Mouse (Mus musculus) adrenal gland, adult 18-20 months (tissue): ENCODE data around the gene Ap3m1. TPM values are rescaled to one million over a fixed set of nuclear protein-coding genes. Genes with fewer than 3 reads are reported as not detected.
A peak's percentile ranks its signal among the peaks of the same experiment; 100 is the strongest.

Experiments used
- DNase-seq, 2 experiments: peaks; one replicate each; pipeline ENCODE4 v3.0.0; 2021 to 2022; ENCODE audit warnings: low spot score in 2 of 2
- total RNA-seq, 2 experiments: library from RNA; stranded (reverse); gene quantifications; 1 replicate in 1 of 2; 2 replicates in 1 of 2; pipeline ENCODE4 v1.2.3; 2021

The Ap3m1 gene
- total RNA-seq, 2 experiments from 2014 or later = 83.5 to 99.8 TPM

- DNase-seq = no peak
These were observed 24.8 kb downstream of the Ap3m1 start for GRCm38 (mm10) chr14:21027542-21027941.

DNA sequence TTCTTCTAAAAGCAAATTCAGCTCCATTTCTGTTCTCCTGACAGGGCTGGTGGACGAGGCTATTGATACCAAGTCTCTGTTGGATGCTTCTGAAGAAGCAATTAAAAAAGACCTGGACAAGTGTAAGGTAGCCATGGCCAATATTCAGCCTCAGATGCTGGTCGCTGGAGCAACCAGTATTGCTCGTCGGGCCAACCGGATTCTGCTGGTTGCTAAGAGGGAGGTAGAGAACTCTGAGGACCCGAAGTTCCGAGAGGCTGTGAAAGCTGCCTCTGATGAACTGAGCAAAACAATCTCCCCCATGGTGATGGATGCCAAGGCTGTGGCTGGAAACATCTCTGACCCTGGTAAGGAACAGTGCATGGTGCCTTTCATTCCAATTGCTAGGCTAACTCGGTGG, 31.9 kb downstream of the Ap3m1 start:
- DNase-seq = no peak

DNA sequence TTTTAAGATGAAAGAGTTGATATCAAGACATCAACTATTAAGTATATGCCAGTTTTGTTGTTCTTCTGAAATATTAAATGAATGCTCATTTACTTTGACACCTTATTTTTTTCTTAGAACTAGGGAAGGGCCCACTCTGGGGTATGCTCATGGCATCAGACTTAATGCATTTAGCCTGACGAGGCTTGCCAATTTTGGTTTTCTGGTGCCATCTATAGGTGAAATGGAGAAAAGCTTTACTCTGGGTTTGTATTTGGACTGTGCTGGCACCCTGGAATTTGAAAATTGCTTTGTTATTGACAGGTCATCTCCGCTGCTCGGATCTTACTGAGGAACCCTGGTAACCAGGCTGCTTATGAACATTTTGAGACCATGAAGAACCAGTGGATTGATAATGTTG, 33.3 kb downstream of the Ap3m1 start:
- no peak for DNase-seq

DNA sequence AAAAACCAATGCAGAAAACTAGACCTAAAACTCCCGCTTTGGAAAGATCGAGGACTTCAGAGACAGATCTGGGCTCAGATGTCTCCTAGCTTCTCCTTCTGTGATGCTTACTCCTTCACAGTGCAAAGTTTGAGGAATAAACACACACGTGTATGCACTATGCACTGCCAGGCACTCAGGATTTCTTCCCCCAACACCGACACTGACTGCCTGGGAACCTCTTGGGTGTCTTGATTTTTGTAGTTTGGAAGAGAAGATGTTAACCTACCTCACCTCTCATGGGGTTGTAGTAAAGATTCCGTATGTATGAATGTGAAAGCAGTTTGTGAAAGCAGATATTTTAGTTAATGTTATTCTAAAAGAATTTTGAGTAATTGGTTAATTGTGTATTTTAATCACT, 34.4 kb downstream of the Ap3m1 start:
- DNase-seq = no peak

DNA sequence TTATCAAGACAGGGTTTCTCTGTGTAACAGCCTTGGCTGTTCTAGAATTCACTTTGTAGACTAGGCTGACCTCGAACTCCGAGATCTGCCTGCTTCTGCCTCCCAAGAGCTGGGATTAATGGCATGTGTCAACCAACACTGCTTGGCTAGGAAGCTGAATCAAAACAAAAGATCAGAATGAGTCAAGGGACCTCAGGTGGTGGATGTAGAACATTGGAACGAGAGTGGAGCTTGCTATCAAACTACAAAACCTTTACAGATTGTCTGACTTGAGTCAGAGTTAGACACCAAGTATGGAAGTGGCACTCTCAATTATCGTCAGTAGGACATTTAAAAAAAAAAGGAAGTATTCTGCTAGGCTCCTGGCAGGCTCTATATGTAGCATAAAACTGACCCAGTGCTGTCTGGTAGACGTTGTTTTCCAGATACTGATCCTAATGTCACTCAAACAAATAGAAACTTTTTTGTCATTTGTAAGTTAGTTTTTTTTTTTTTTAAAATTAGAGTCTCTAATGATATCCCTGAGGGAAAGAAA, 38.4 kb downstream of the Ap3m1 start:
- no peak for DNase-seq

GRCm38 (mm10) chr14:20999617-21000016, 52.7 kb downstream of the Ap3m1 start:
- no peak for DNase-seq

DNA sequence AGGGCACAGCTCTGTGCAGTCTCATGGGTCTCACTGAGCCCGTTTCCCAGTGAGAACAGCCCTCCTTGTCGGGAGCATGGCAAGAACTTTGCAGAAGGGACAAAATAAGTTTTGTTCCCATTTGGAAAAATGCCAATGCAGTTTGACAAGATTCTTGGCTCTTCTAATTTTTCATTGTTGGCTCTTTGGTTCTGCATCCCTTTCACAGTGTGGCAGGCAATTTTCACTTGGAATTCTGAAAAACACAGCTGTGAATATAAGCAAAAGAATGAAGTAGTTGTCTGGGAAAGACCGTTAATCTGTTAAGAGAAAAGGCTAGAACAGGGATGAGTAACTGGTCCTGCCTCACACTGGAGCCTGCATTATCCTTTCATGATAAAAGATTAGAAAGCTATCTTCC, 54.8 kb downstream of the Ap3m1 start:
- DNase-seq = no peak

DNA sequence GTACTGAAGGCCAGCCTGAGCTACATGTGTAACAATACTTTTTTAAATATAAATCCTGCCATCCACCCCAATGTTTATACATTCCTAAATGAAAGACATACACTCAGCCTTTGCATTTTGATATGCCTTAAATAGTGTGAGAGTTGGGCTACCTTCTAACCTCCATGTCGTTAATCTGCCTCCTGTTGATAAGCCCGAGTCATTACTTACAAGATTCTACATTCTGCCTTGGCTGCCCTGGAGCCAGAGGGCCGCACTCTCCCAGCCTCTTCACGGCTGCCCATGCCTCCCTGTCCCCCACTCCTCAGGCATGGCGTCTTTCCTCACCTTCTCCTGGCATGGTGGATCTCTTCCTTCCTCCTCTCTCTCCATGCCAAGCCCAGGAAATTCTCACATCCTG, 55.9 kb downstream of the Ap3m1 start:
- no peak for DNase-seq

DNA sequence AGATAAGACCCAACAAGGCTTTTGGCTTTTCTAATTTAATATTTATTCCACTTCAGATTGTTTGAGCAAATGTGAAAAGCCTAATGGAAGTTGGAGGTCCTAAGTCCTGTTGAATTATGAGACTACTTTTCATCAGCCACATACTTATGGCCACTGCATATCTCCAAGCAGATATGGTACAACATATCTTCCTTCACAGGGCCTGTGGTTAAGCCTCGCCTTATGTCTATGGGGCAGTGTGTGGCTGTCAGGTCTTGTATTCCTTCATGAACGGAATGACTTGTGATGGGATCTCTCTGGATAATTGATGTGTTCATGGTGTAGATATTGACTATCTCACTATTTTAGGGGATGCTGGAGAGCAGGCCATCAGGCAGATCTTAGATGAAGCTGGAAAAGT, 56.8 kb downstream of the Ap3m1 start:
- DNase-seq = no peak

DNA sequence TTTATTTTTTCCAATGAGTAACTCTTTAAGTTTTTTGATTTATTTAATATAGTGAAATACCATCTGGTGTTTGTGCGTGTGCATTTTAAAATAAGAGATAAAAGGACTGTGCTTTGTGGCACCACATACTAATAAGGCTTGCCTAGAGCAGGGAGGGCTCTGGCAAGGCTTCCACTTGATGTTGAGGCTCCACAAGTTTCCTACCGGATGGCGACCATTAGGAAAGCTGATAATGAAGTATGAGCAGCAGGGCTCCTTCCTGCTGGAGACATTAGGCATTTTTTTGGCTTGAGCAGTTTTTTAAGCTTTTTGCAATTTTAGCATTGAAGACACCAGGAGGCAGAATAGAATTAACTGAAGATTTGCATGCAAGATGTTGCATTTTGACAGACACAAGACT, 57.8 kb downstream of the Ap3m1 start:
- DNase-seq = no peak

- peak in 1 of 2 experiments; percentile 41 for DNase-seq
These were observed 59.1 kb downstream of the Ap3m1 start for GRCm38 (mm10) chr14:20993067-20993691.

- no peak for DNase-seq
These were observed 60.8 kb downstream of the Ap3m1 start for GRCm38 (mm10) chr14:20991492-20991891.

DNA sequence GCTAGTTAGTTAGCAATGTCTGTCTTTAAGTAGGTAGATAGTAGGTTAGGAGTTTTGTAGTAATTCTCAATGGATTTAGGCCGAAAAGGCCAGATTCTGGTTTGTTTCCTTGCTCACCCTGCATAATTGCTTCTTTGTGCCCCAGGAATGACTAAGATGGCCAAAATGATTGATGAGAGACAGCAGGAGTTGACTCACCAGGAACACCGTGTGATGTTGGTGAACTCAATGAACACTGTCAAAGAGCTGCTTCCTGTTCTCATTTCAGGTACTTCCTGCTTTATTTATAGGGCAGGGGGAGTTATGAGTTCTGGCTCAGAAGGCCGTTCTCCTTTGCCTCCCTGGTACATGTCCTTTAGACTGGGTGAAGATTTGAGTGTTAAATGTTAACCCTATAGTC, 66.8 kb downstream of the Ap3m1 start:
- DNase-seq = no peak

DNA sequence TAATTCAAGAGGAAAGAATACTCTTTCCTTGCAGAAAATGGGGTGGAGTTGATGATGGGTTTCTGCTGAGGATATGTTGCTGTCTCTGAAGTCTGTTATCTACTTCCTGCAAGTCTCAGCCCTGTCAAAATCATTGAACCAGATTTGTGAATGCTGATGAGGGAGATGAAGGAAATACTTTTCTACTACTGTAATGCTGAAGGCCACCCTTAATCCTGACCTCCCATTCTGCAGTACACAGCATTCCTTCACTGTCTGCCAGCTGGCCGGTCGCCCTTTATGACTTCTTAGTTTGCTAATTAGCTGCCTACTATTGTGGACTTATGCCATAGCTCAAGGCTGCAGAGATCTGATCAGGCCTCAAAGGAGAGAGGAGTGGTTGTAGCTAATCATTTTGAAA, 68.5 kb downstream of the Ap3m1 start:
- peak; percentile 48 to 55 for DNase-seq

Other genes with a start within 250 kb of the Ap3m1 start
- 10 to 100 TPM; 20.9 to 29.8 TPM for gene Plau, start 215.8 kb downstream of the Ap3m1 start, total RNA-seq
- 100 to 1,000 TPM in 1 of 2 experiments, 10 to 100 TPM in 1; 83.0 to 123 TPM for gene Vcl, start 123.1 kb downstream of the Ap3m1 start, total RNA-seq
- 100 to 1,000 TPM; 116 to 142 TPM for gene Adk, start 66 bp upstream of the Ap3m1 start, total RNA-seq